Mouse (Mus musculus) liver, adult (tissue): ENCODE results near the gene Arhgap21.

Experiments used
- GATA4 ChIP-seq: IDR thresholded peaks from 2 replicates; pipeline ENCODE4 v1.6.1; 2014; ENCODE audit warnings: mild to moderate bottlenecking, low read length; ENCODE audit not compliant: insufficient replicate concordance

Gene Arhgap21

GRCm38 (mm10) chr2:20957995-20958394 is 10.7 kb downstream of the Arhgap21 start:
- no peak for TF ChIP-seq GATA4

GRCm38 (mm10) chr2:20956716-20957115 is 12.0 kb downstream of the Arhgap21 start:
- no peak for TF ChIP-seq GATA4

- TF ChIP-seq GATA4: no peak
Observed at GRCm38 (mm10) chr2:20955996-20956395, 12.7 kb downstream of the Arhgap21 start.

- no peak for TF ChIP-seq GATA4
Observed at GRCm38 (mm10) chr2:20955376-20955775, 13.3 kb downstream of the Arhgap21 start.

- no peak for TF ChIP-seq GATA4
Observed at GRCm38 (mm10) chr2:20952716-20953115, 16.0 kb downstream of the Arhgap21 start.

GRCm38 (mm10) chr2:20949168-20949567 is 19.5 kb downstream of the Arhgap21 start:
- no peak for TF ChIP-seq GATA4

- no peak for TF ChIP-seq GATA4
Observed at GRCm38 (mm10) chr2:20947036-20947435, 21.6 kb downstream of the Arhgap21 start.

- no peak for TF ChIP-seq GATA4
Observed at GRCm38 (mm10) chr2:20945596-20945995, 23.1 kb downstream of the Arhgap21 start.

- TF ChIP-seq GATA4: no peak
Observed at GRCm38 (mm10) chr2:20943730-20944454, 24.8 kb downstream of the Arhgap21 start.

- no peak for TF ChIP-seq GATA4
Observed at GRCm38 (mm10) chr2:20943222-20943621, 25.5 kb downstream of the Arhgap21 start.

GRCm38 (mm10) chr2:20942434-20943198 is 26.1 kb downstream of the Arhgap21 start:
- no peak for TF ChIP-seq GATA4

GRCm38 (mm10) chr2:20941105-20941504 is 27.6 kb downstream of the Arhgap21 start:
- TF ChIP-seq GATA4: no peak

- no peak for TF ChIP-seq GATA4
Observed at GRCm38 (mm10) chr2:20939367-20939766, 29.3 kb downstream of the Arhgap21 start.

GRCm38 (mm10) chr2:20936609-20937221 is 32.0 kb downstream of the Arhgap21 start:
- TF ChIP-seq GATA4: no peak

GRCm38 (mm10) chr2:20934406-20934805 is 34.3 kb downstream of the Arhgap21 start:
- no peak for TF ChIP-seq GATA4

GRCm38 (mm10) chr2:20932748-20933313 is 35.9 kb downstream of the Arhgap21 start:
- TF ChIP-seq GATA4: no peak
